ENCODE assay signal across 8 mouse cellular contexts in the genomic region with DNA sequence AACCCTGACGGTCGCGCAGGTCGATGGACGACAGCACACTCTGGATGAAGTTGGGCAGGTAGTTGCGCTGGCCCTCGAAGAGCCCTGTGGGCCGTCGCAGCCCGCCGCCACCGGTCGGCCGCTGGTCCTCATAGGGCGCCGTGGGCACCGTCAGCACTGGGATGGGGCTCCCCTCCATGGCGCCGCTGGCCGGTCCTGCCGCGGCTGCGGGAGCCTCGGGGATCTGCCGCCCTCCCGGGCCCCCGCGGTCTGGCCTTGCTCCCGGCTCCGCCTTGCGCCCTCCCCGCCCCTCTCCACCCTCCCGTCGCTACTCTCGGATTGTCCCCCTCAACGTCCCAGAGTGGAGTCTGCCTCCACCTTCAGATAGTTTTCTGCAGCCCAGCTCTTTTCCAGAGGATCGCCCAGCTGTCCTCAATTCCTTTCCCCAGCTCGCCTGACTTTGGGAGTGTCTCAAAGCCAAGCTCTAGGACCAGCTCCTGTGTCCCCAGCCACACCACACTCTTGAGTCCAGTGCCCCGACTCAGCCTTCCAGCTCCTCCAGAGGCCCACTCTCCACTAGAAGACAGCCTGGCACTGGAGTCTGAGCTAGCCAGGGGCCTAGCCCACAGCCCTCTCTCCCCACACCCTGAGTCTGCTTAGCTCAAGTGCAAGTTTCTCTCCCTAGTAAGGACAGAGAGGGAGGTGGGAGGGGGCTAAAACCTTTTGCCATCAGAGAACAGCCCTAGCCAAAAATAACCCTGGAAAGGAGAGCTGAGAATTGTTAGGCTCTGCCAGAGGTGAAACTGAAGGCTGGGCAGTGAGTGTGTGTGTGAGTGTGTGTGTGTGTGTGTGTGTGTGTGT. TPM values are rescaled to one million over a fixed set of nuclear protein-coding genes. Genes with fewer than 3 reads are reported as not detected.
A peak's percentile ranks its signal among the peaks of the same experiment; 100 is the strongest.
DNase-seq lines count a peak whose midpoint lies in the region; ATAC-seq and TF ChIP-seq lines count a peak whose summit lies in the region.

A gene (minus strand): TSS at position 244 of the 840 bp plus-strand sequence.

- TF ChIP-seq EP300 in lung, postnatal 0 days (IDR thresholded peaks at IDR 0.05), result no peak
- no peak for TF ChIP-seq EP300 in stomach, postnatal 0 days (optimal IDR thresholded peaks at IDR 0.05)

- no peaks in the 10 kb centered on the region for H3K36me3 ChIP-seq in kidney, adult 2 months (ENCODE audit: control insufficient read depth, insufficient read depth, low read length)
- H3K36me3 ChIP-seq in lung, postnatal 0 days (ENCODE audit: insufficient read depth, low read length), result no peaks in the 10 kb centered on the region
- no peaks in the 10 kb centered on the region for H3K36me3 ChIP-seq in stomach, postnatal 0 days (ENCODE audit: control insufficient read depth, insufficient read depth, low read length)

- H3K4me2 ChIP-seq in lung, postnatal 0 days (replicated peaks; ENCODE audit: low read depth, low read length), result peak within 1 kb of the TSS; percentile 78
- peak within 1 kb of the TSS; percentile 57 for H3K4me2 ChIP-seq in stomach, postnatal 0 days (replicated peaks; ENCODE audit: low read depth)

- 2% methylated on average over 39 of the region's 39 CpGs for WGBS in kidney, adult 2 months
- WGBS in lung, postnatal 0 days, result 5% methylated on average over 20 of the region's 39 CpGs
- 0% methylated on average over 25 of the region's 39 CpGs for WGBS in stomach, postnatal 0 days

- H3K27ac ChIP-seq in kidney, adult 2 months (ENCODE audit: insufficient read depth, low read depth, low read length), result no peak within 1 kb of the TSS
- no peak within 1 kb of the TSS for H3K27ac ChIP-seq in lung, postnatal 0 days (ENCODE audit: low read length)
- peak within 1 kb of the TSS; percentile 89 for H3K27ac ChIP-seq in stomach, postnatal 0 days (replicated peaks)

- H3K4me3 ChIP-seq in kidney, adult 2 months (ENCODE audit: insufficient read depth, low read depth, low read length), result peak within 1 kb of the TSS; percentile 46
- peak within 1 kb of the TSS; percentile 48 for H3K4me3 ChIP-seq in lung, postnatal 0 days (ENCODE audit: low read depth, low read length)
- peak within 1 kb of the TSS; percentile 65 for H3K4me3 ChIP-seq in stomach, postnatal 0 days (ENCODE audit: low read depth, low read length)

- DNase-seq in NIH3T3 (ENCODE audit: low read depth), result peak; percentile 40
- DNase-seq in embryo, embryonic 10 days (ENCODE audit: low spot score), result peak; percentile 48
- peak; percentile 67 to 73 for DNase-seq in heart, adult 18-20 months
- DNase-seq in kidney, adult 2 months, result peak; percentile 15
- peak; percentile 54 for DNase-seq in lung, postnatal 0 days (ENCODE audit: low spot score)
- DNase-seq in stomach, postnatal 0 days (ENCODE audit: low spot score), result peak; percentile 47
- DNase-seq in cerebellum, postnatal 36 days, result no peak
- no peak for DNase-seq in layer of hippocampus, adult 9-11 months

- TF ChIP-seq CTCF in kidney, adult 2 months (conservative IDR thresholded peaks at IDR 0.05; ENCODE audit: insufficient read depth, insufficient read length, low read depth, low read length), result 0 out of 2 replicates have a peak, but pooled peaks have one; percentile 14
- TF ChIP-seq CTCF in lung, postnatal 0 days (IDR thresholded peaks at IDR 0.05), result peak; percentile 60
- peak; percentile 67 for TF ChIP-seq CTCF in stomach, postnatal 0 days (IDR thresholded peaks at IDR 0.05; ENCODE audit: low read depth)

- no peaks in the 10 kb centered on the region for H3K27me3 ChIP-seq in kidney, adult 2 months (replicated peaks; ENCODE audit: control insufficient read depth, insufficient read depth, low read length)
- H3K27me3 ChIP-seq in lung, postnatal 0 days (replicated peaks; ENCODE audit: insufficient read depth, low read length), result no peaks in the 10 kb centered on the region
- H3K27me3 ChIP-seq in stomach, postnatal 0 days (ENCODE audit: control insufficient read depth, insufficient read depth, low read length), result no peaks in the 10 kb centered on the region

- H3K9ac ChIP-seq in lung, postnatal 0 days (replicated peaks; ENCODE audit: low read depth), result no peak within 1 kb of the TSS; the same call in 1 of the 2 replicates
- H3K9ac ChIP-seq in stomach, postnatal 0 days (ENCODE audit: low read length), result peak within 1 kb of the TSS; percentile 75

- H3K4me1 ChIP-seq in kidney, adult 2 months (ENCODE audit: control insufficient read depth, insufficient read depth, low read length), result no peaks in the 10 kb centered on the region
- H3K4me1 ChIP-seq in lung, postnatal 0 days (ENCODE audit: insufficient read depth, low read depth, low read length), result no peaks in the 10 kb centered on the region
- H3K4me1 ChIP-seq in stomach, postnatal 0 days (replicated peaks; ENCODE audit: control insufficient read depth, insufficient read depth), result no peaks in the 10 kb centered on the region

- ATAC-seq in lung, postnatal 0 days, result peak; percentile 85
- peak; percentile 84 for ATAC-seq in stomach, postnatal 0 days (ENCODE audit: low FRiP score, low TSS enrichment)

- H3K9me3 ChIP-seq in lung, postnatal 0 days (ENCODE audit: low read length), result no peaks in the 10 kb centered on the region
- no peaks in the 10 kb centered on the region for H3K9me3 ChIP-seq in stomach, postnatal 0 days (ENCODE audit: control insufficient read depth, low read length)

- TF ChIP-seq POLR2A in kidney, adult 2 months (IDR thresholded peaks at IDR 0.05; ENCODE audit: low read depth, low read length), result no peak

RNA-seq across cellular contexts. Expression of the gene that starts here (rescaled TPM):
- total RNA-seq in heart, adult 18-20 months (2021), result 100 to 1,000 TPM; 108 TPM
- 7.3 and 10.7 TPM in 2 replicates for polyA plus RNA-seq in kidney, adult 2 months (2012; rRNA removed)
- polyA plus RNA-seq in lung, postnatal 0 days (2015; fragmentation: Nextera tagmentation; extraction: Ambion mirVana), result 3.4 and 4.5 TPM in 2 replicates
- 5.5 and 6.3 TPM in 2 replicates for polyA plus RNA-seq in stomach, postnatal 0 days (2015; fragmentation: Nextera tagmentation; extraction: Ambion mirVana)

Comparison
In these comparisons a context has a peak if more than half of its experiments do, and no peak if none do; other contexts are left out.
1. DNase-seq: peak in NIH3T3 (single experiment), embryo, embryonic 10 days (single experiment), heart, adult 18-20 months (2 of 2), kidney, adult 2 months (single experiment), lung, postnatal 0 days (single experiment) and stomach, postnatal 0 days (single experiment); none in cerebellum, postnatal 36 days (0 of 2) and layer of hippocampus, adult 9-11 months (single experiment).
2. CTCF ChIP-seq: peak in every context shown above with its lines; median percentile 67 in stomach, postnatal 0 days; 60 in lung, postnatal 0 days; 14 in kidney, adult 2 months.
3. Peak in every context shown above with its lines, with median percentiles within 50 percentile points of each other: H3K4me3 ChIP-seq.